Mouse (Mus musculus) neural tube, embryonic 13.5 days (tissue): ENCODE data around the gene Vmn1r116. TPM values are rescaled to one million over a fixed set of nuclear protein-coding genes. Genes with fewer than 3 reads are reported as not detected.
"Not testable (repeated sequence)": the region's sequence is repeated elsewhere in the genome, so short reads cannot be mapped to it uniquely, and the experiment has no call there.

Source experiments
- ATAC-seq: fragments of 200-750 bp; cut with Nextera tagmentation; 2 replicates; pipeline ENCODE4 v1.8.0; 2017; ENCODE audit warnings: low read depth, mild to moderate bottlenecking, moderate TSS enrichment, moderate library complexity
- H3K27ac ChIP-seq: fragments of 300-500 bp; sonication (generic); replicated peaks from 2 replicates; pipeline ENCODE4 v1.5.1; 2015; ENCODE audit warnings: moderate library complexity, mild to moderate bottlenecking, inconsistent platforms
- H3K27me3 ChIP-seq: fragments of 300-500 bp; sonication (generic); 2 replicates; pipeline ENCODE4 v1.6.1; 2015; ENCODE audit warnings: mild to moderate bottlenecking, inconsistent platforms
- H3K36me3 ChIP-seq: fragments of 300-500 bp; sonication (generic); 2 replicates; pipeline ENCODE4 v1.6.1; 2015; ENCODE audit warnings: mild to moderate bottlenecking, inconsistent platforms
- H3K4me1 ChIP-seq: fragments of 300-500 bp; sonication (generic); replicated peaks from 2 replicates; pipeline ENCODE4 v1.6.1; 2015; ENCODE audit warnings: inconsistent platforms
- H3K4me2 ChIP-seq: fragments of 300-500 bp; sonication (generic); 2 replicates; pipeline ENCODE4 v1.6.1; 2015; ENCODE audit warnings: inconsistent platforms, mild to moderate bottlenecking, moderate library complexity
- H3K4me3 ChIP-seq: fragments of 300-500 bp; sonication (generic); 2 replicates; pipeline ENCODE4 v1.5.1; 2015; ENCODE audit warnings: mild to moderate bottlenecking, inconsistent platforms
- H3K9ac ChIP-seq: fragments of 300-500 bp; sonication (generic); 2 replicates; pipeline ENCODE4 v1.6.1; 2015; ENCODE audit warnings: moderate library complexity, mild to moderate bottlenecking, inconsistent platforms
- H3K9me3 ChIP-seq: fragments of 300-500 bp; sonication (generic); 2 replicates; pipeline ENCODE4 v1.6.1; 2016; ENCODE audit warnings: inconsistent platforms
- WGBS: fragments of 180-500 bp; shearing (Covaris S2); methylation state at CpG from one replicate; pipeline ENCODE4 v1.1.7; 2015; 5-methylcytosine and 5-hydroxymethylcytosine counted together
- polyA plus RNA-seq: library from polyadenylated mRNA; unstranded; fragments of >200 nt; fragmentation: Nextera tagmentation; extraction: Ambion mirVana; gene quantifications from 2 replicates; pipeline ENCODE4 v1.2.1, GENCODE M21; 2015

The Vmn1r116 gene
- not detected in 2 replicates for polyA plus RNA-seq

DNA sequence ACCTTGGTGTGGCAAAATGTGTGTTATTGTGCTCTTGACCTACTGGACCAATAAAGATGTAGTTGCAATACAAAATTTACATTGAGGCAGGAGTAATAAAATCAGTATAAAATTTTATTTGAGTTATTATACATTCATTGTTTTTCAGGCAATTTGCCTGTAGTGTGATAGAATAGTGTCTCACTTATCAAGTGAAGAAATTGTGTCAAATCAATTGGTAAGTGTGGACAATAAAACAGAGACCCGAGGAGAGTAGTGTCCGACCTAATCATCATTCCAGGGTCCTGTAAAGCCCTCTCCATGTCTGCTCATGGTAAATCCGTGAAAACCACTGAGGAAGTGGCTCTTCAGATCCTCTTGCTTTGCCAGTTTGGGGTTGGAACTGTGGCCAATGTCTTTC, at the start of gene Vmn1r116:
Gene Vmn1r116, plus strand, starts transcription at position 301 of the 400 bp plus-strand sequence.
- not testable (repeated sequence) for H3K27me3 ChIP-seq, H3K27ac ChIP-seq, H3K4me2 ChIP-seq, H3K4me1 ChIP-seq, H3K9ac ChIP-seq, H3K4me3 ChIP-seq, ATAC-seq, H3K36me3 ChIP-seq, H3K9me3 ChIP-seq
- WGBS, result 55% methylated on average over 3 of the region's 3 CpGs

DNA sequence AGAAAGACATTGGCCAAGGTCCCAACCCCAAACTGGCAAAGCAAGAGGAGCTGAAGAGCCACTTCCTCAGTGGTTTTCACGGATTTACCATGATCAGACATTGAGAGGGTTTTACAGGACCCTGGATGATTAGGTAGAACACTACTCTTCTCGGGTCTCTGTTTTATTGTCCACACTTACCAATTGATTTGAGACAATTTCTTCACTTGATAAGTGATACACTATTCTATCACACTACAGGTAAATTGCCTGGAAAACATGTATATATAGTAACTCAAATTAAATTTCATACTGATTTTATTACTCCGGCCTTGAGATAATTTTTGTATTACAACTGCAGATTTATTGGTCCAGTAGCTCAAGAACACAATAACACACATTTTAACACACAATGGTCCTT, 27.2 kb upstream of the Vmn1r116 start, which contains the start of gene Vmn1r115:
Gene Vmn1r115, minus strand, starts transcription at position 101 of the 400 bp plus-strand sequence.
- H3K27ac ChIP-seq, H3K27me3 ChIP-seq, H3K9me3 ChIP-seq, H3K36me3 ChIP-seq, ATAC-seq, H3K4me3 ChIP-seq, H3K4me2 ChIP-seq, H3K9ac ChIP-seq, H3K4me1 ChIP-seq: not testable (repeated sequence)
- no CpG with 5 or more reads among the region's 3 CpGs for WGBS

DNA sequence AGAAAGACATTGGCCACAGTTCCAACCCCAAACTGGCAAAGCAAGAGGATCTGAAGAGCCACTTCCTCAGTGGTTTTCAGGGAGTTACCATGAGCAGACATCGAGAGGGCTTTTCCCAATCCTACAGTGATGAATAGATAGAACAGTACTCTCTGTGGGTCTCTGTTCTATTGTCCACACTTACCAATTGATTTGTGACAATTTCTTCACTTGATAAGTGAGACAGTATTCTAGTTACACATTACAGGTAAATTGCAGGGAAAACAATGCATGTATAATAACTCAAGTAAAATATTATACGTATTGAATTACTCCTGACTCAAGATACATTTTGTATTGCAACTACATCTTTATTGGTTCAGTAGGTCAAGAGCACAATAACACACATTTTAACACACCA, 12.0 kb downstream of the Vmn1r116 start, which contains the start of gene Vmn1r117:
Gene Vmn1r117, minus strand, starts transcription at position 101 of the 400 bp plus-strand sequence.
- not testable (repeated sequence) for H3K36me3 ChIP-seq, H3K9ac ChIP-seq, ATAC-seq, H3K4me3 ChIP-seq, H3K4me1 ChIP-seq, H3K27me3 ChIP-seq, H3K27ac ChIP-seq, H3K4me2 ChIP-seq, H3K9me3 ChIP-seq
- WGBS, result no CpG with 5 or more reads among the region's 2 CpGs

DNA sequence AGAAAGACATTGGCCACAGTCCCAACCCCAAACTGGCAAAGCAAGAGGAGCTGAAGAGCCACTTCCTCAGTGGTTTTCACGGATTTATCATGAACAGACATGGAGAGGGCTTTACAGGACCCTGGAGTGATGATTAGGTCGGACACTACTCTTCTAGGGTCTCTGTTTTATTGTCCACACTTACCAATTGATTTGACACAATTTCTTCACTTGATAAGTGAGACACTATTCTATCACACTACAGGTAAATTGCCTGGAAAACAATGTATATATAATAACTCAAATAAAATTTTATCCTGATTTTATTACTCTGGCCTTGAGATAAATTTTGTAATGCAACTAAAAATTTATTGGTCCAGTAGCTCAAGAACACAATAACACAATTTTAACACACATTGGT, 40.2 kb downstream of the Vmn1r116 start, which contains the start of gene Vmn1r118:
Gene Vmn1r118, minus strand, starts transcription at position 101 of the 400 bp plus-strand sequence.
- ATAC-seq, H3K4me1 ChIP-seq, H3K4me2 ChIP-seq, H3K9me3 ChIP-seq, H3K36me3 ChIP-seq, H3K27me3 ChIP-seq, H3K27ac ChIP-seq, H3K4me3 ChIP-seq, H3K9ac ChIP-seq: not testable (repeated sequence)
- WGBS, result no CpG with 5 or more reads among the region's 2 CpGs

Other genes starting within 250 kb of the Vmn1r116 start
- gene Vmn1r107, start 203.3 kb upstream of the Vmn1r116 start, polyA plus RNA-seq, result not detected in 2 replicates
- gene Vmn1r111, start 169.0 kb upstream of the Vmn1r116 start, polyA plus RNA-seq, result not detected in 2 replicates
- not detected in 2 replicates for gene Gm10668, start 141.6 kb upstream of the Vmn1r116 start, polyA plus RNA-seq
- not detected in 2 replicates for gene Vmn1r112, start 101.1 kb upstream of the Vmn1r116 start, polyA plus RNA-seq
- not detected in 2 replicates for gene Vmn1r113, start 85.0 kb upstream of the Vmn1r116 start, polyA plus RNA-seq
- gene Vmn1r114, start 60.1 kb upstream of the Vmn1r116 start, polyA plus RNA-seq, result not detected in 2 replicates
- not detected in 2 replicates for gene Vmn1r115, start 27.3 kb upstream of the Vmn1r116 start, polyA plus RNA-seq
- gene Vmn1r117, start 11.9 kb downstream of the Vmn1r116 start, polyA plus RNA-seq, result not detected in 2 replicates
- not detected in 2 replicates for gene Vmn1r118, start 40.1 kb downstream of the Vmn1r116 start, polyA plus RNA-seq
- gene Vmn1r119, start 140.2 kb downstream of the Vmn1r116 start, polyA plus RNA-seq, result not detected in 2 replicates
- gene Vmn1r120, start 181.5 kb downstream of the Vmn1r116 start, polyA plus RNA-seq, result not detected in 2 replicates
- gene Vmn1r121, start 226.3 kb downstream of the Vmn1r116 start, polyA plus RNA-seq, result not detected in 2 replicates